Mouse (Mus musculus) adrenal gland, adult 10 weeks (tissue): Measurements from ENCODE around the gene Etfa. TPM values are rescaled to one million over a fixed set of nuclear protein-coding genes. Genes with fewer than 3 reads are reported as not detected.

ENCODE experiments used
- polyA plus RNA-seq: library from polyadenylated mRNA; stranded (reverse); fragments of 350-450 nt; fragmentation: Illumina TruSeq; extraction: RNeasy Lipid Tissue Mini Kit (QIAGEN cat#74804); gene quantifications from one replicate; pipeline ENCODE4 v1.2.3, GENCODE M21; 2014; ENCODE audit warnings: low read depth, low replicate concordance

Etfa gene
- 769 TPM for polyA plus RNA-seq

GRCm38 (mm10) chr9:55512027-55512543, at the start of gene Etfa:
TSS of gene Etfa (minus strand) at chr9:55512243.

GRCm38 (mm10) chr9:55538377-55538776, 26.3 kb upstream of the Etfa start, which contains the start of gene Isl2:
TSS of gene Isl2 (plus strand) at chr9:55538672.

Other genes with a start within 250 kb of the Etfa start
- gene Nrg4, start 185.4 kb downstream of the Etfa start, polyA plus RNA-seq: 14.5 TPM
- not detected for gene Tmem266, start 185.3 kb downstream of the Etfa start, polyA plus RNA-seq
- not detected for gene Isl2, start 26.4 kb upstream of the Etfa start, polyA plus RNA-seq